Mouse (Mus musculus) 416B (cell line): ENCODE measurements at regions not wholly inside any gene's neighbourhood (a gene's known extent, or its start where the extent isn't known, plus 50 kb on each side); places are given as distances from the start of the nearest gene placed in this dataset.

ENCODE experiments used
- DNase-seq: peaks from one replicate; pipeline ENCODE4 v3.0.0; 2011; ENCODE audit warnings: low read depth

GRCm38 (mm10) chr10:39250039-39250438 is 86.4 kb upstream of the Ccn6 start:
- peak; percentile 51 for DNase-seq

DNA sequence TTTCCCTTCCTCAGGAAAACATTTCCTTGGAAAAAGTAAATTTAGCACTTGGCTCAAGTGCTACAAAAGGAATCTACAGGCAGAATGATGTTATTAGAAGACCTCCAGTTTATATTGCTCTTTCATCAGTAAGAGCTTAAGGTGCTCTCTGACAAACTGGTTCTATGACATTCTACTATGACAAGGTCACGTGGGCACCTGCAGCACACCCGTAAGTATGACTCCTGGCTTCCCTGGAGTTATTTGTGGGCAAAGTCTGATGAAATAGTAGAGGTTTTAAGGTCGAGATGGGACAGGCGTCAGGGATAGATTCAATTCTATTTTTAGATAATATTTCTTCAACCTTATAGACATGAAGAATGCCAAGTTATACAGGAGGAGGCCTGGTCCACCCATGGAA is 84.9 kb upstream of the Ccn6 start:
- DNase-seq = no peak

- no peak for DNase-seq
Observed at GRCm38 (mm10) chr10:39246984-39247383, 83.4 kb upstream of the Ccn6 start.

DNA sequence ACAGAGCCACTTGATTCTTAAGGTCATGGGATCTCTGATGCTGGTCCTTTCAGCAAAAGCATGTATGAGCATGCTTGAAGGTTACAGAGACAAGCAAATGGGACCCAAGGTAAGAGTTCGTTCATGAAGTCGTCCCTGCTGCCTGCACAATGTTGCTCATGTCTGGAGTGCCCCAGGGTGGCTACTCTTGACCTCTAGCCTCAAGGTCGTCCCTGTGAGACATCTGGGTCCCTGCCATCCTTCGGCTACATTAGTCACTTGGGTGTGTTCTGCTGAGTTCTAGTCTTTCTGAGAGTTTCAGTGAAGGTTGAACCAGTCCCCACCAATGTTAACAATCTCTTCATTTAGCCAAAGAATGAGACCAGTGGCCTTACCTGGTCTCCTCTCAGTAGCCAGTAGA is 81.5 kb upstream of the Ccn6 start:
- DNase-seq = no peak

GRCm38 (mm10) chr10:39244061-39244460 is 80.5 kb upstream of the Ccn6 start:
- no peak for DNase-seq

DNA sequence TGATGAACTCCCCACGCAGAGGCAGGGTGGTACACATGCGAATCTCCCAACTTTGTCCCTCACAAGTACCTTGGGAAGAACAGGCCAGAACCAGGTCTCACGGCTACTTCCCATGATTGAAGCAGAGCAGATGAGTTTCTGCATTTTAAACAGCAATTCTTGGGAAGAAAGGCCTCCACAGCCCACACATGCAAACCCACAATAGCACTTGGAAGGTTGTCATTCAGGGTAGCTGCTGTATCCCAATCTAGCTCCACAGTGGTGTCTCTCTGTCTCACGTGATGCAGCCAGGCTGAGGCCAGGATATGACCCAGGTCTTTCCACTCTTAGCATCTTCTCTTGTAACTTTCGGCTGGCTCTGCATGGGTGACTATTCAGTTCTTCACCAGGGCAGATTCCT is 78.8 kb upstream of the Ccn6 start:
- DNase-seq = no peak

GRCm38 (mm10) chr10:39241922-39242321 is 78.3 kb upstream of the Ccn6 start:
- DNase-seq = peak; percentile 88

DNA sequence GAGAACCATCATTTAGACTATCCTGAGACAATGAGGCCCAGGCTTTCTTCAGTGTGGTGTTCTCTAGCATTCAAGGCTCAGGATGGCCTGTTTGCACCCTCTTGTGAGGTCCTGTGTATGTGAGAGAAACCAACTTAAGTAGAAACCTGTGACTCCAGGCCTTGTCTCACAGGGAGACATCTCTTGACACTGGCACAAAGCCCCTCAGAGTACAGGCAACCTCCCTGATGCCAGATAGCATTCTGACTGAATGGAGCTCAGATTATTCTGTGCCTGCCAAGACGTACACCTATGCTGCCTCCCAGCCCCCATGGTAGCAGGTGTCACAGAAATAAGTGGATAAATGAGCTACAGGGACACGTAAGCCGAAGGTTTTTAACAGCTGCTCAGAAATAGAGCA is 77.9 kb upstream of the Ccn6 start:
- DNase-seq = no peak

DNA sequence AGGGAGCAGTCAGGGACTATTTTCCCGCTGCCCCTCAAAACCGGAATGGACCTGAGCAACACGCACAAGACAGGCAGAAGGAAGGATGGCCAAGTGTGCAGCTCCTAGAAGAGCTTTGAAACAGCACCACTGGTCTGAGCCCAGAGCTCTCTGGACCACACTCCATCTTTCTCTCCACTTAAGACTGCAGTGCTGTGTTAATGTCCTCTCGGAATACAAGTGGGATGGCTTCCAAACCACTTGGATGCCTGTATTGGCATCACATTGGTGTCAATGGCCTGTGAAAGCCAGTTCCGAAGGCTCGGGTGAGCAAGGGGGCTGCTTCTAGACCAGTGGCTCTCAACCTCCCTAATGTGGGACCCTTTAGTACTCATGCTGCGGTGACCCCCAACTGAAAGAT is 77.4 kb upstream of the Ccn6 start:
- no peak for DNase-seq

- no peak for DNase-seq
Observed at GRCm38 (mm10) chr10:39240178-39240791, 76.7 kb upstream of the Ccn6 start.

DNA sequence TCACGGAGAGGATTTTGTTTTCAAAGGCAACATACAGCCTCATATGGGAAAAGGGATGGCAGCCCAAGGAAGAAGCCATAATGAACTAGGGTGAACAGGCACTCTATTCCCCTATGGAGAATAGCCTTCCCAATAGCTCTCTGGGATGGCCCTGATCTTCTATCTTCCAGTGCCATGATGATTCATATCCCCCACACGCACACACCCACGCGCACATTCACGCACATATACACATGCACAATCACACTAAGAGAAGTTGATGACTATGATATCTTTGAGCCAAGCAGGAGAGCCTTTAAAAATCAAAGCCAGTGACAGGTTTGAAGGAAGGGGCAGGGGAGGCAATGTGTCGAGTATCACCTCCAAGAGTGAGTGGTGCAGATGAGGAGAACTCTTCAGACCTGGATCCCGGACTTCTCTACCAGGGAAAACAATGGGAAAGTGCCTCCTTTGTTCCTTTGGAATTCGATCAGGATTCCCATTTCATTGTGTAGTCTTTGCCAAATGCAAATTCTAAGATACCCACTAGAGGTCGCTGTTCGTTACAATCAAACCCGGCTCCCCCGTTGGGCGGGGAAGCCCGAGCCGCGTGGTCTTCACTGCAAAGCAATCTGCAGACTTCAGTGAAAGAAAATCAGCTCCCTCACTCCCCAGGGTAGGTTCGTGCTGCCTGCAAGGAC is 76.0 kb upstream of the Ccn6 start:
- DNase-seq = peak; percentile 71

- DNase-seq = no peak
Observed at GRCm38 (mm10) chr10:39238596-39238995, 75.0 kb upstream of the Ccn6 start.

GRCm38 (mm10) chr10:39237549-39237948 is 74.0 kb upstream of the Ccn6 start:
- no peak for DNase-seq

- no peak for DNase-seq
Observed at GRCm38 (mm10) chr10:39233926-39234450, 70.4 kb upstream of the Ccn6 start.

DNA sequence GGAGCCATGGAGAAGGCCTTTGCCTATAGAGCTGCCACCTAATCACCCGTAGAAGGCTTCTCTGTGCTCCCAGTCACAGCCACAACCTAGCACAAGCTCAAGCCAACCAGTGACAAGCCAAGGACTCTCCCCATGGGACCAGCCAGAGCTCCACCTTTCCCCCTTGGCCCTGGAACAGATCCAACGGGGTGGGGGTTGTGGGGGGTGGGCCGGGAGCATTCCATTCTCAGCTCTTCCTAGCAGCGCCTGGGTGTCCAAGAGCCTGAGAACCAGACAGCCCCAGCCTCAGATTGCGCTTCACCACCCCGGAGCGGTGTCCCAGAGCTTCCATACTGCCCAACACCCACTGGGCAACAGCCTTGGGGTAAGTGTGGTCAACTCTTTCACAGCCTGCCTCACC is 69.6 kb upstream of the Ccn6 start:
- no peak for DNase-seq

DNA sequence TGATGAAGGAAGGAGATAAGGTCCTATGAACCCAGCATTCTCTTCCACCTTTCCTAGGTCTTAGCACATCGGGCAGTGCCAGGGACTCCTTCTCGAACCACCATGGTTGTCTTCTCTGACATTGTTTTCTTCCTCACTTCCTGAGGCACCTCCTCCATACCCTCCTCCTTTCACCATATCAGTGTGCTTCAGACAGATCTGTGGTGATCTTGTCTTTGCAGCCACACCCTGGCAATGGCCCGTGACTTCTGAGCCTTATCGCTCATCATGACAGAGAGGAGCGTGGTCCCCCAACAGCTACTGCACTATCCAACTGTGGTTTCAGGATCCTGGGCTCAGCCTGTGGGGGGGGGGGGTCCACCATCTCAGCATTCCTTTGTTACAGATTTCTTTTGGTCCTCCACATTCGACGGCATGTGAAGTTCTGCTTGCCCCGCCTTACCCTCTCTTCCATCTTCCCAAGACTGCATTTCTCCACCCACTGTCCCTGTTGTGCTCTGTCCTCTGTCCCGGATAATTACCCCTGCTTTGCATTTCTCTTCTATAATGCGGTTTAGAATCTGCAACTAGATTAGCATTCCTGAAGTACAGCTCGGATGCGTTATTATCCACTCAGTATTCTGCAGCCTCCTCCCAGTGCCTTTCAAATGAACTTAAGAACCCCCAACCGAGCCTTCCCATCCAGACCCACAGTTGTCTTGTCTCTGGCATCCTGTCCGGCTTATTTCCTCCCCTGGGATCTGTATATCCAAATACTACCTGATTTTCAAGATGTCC is 67.2 kb upstream of the Ccn6 start:
- no peak for DNase-seq

- DNase-seq = no peak
Observed at GRCm38 (mm10) chr10:39229233-39229632, 65.6 kb upstream of the Ccn6 start.

- DNase-seq = no peak
Observed at GRCm38 (mm10) chr10:39228027-39228426, 64.4 kb upstream of the Ccn6 start.

DNA sequence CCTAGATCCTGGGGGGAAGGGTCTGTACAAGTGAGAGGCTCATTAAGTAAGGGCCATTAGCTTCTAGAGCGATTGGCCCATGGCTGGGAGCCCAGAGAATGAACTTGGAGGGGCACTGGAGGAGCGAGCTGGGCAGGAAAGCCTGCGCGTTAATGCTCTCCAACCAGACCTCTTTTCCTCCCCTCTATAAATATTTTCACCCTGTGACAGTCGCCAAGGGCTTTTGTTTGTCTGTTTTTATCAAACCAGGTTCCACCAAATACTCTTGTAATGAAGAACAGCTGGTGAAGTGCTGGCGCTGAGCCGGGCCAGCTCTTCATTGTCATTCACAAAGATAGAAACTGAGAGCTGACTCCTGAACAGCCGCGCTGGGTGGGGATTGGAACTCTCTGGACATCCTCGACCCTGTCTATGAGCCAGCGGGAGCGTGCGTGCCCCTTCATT is 63.9 kb upstream of the Ccn6 start:
- DNase-seq = no peak

- DNase-seq = no peak
Observed at GRCm38 (mm10) chr10:39226518-39226917, 62.9 kb upstream of the Ccn6 start.

- no peak for DNase-seq
Observed at GRCm38 (mm10) chr10:39224449-39225094, 61.0 kb upstream of the Ccn6 start.

DNA sequence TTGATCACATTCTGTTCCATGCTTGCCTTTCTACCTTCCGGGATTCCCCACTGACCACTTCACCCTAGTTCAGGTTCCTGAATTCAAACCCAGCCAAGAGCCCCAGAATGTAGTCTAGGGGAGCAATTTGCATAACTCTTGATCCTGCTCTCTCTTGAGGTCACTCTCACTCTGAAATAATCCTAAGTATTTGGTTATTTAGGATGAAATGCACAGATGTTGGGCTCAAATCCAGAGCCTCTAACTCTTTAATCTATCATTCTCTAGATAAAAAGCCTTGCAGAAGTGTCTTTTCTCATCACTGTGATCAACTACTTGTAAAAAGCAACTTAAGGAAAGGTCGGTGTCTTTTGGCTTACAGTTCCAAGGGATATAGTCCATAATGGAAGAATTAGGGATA is 57.4 kb upstream of the Ccn6 start:
- DNase-seq = no peak

GRCm38 (mm10) chr10:39219366-39219765 is 55.8 kb upstream of the Ccn6 start:
- DNase-seq = no peak
